8 mouse cellular contexts compared by ENCODE assay signal in the genomic region with DNA sequence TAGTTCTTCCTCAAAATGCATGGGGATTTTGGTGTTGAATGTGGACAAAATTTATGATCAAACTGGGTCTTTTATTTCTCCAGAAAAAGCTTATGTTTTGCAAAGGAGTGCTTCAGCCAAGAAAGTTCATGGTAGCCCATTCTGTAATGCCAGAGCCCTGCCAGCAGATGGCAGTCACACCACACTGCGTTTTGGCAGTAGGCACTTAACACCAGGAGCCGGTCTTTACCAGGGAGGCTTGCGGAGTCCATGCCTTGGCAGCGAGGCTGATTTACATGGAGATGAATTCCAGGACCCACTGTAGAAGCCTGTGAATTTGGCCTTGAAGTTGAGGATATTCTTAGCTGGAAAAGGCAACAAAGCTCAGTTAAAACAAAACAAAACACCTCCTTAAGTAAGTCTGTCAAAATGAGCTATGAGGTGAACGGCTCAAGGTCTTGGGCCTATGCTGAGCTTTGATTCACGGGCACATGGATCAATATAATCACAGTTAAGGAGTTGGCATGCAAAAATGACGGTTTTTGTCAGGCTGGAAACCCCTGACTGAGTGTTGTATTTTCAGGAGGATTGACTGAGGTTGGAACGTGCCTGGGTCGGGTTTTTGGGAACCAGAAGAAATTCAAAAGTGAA.
A peak's percentile ranks its signal among the peaks of the same experiment; 100 is the strongest.
DNase-seq lines count a peak whose midpoint lies in the region; ATAC-seq and TF ChIP-seq lines count a peak whose summit lies in the region.

No protein-coding gene starts in this region.

- no peaks in the 10 kb centered on the region for H3K36me3 ChIP-seq in E14TG2a.4 (ENCODE audit: insufficient read depth, low read length)
- no peaks in the 10 kb centered on the region for H3K36me3 ChIP-seq in embryonic facial prominence, embryonic 11.5 days (replicated peaks; ENCODE audit: control insufficient read depth, insufficient read depth, low read depth, low read length)
- no peaks in the 10 kb centered on the region for H3K36me3 ChIP-seq in heart, postnatal 0 days (replicated peaks; ENCODE audit: control insufficient read depth, insufficient read depth, low read length)
- H3K36me3 ChIP-seq in liver, embryonic 14.5 days (replicated peaks; ENCODE audit: control insufficient read depth, insufficient read depth, low read depth): no peaks in the 10 kb centered on the region
- no peaks in the 10 kb centered on the region for H3K36me3 ChIP-seq in neural tube, embryonic 15.5 days

- ATAC-seq in embryonic facial prominence, embryonic 11.5 days (replicated peaks; ENCODE audit: insufficient number of reproducible peaks, low FRiP score, low TSS enrichment, low read depth): peak; percentile 59; the same call in 1 of the 2 replicates
- no peak for ATAC-seq in heart, postnatal 0 days (ENCODE audit: insufficient read depth, low read depth)
- no peak for ATAC-seq in liver, embryonic 14.5 days (ENCODE audit: insufficient read depth)
- peak; percentile 83; the same call in 1 of the 2 replicates for ATAC-seq in neural tube, embryonic 15.5 days (ENCODE audit: low FRiP score)

- no peak overlapping the region for H3K9ac ChIP-seq in embryonic facial prominence, embryonic 11.5 days (replicated peaks; ENCODE audit: low read length)
- H3K9ac ChIP-seq in heart, postnatal 0 days (replicated peaks; ENCODE audit: low read depth, low read length): no peak overlapping the region
- no peak overlapping the region for H3K9ac ChIP-seq in liver, embryonic 14.5 days (replicated peaks)
- H3K9ac ChIP-seq in neural tube, embryonic 15.5 days (replicated peaks): no peak overlapping the region

- TF ChIP-seq CTCF in E14TG2a.4 (conservative IDR thresholded peaks at IDR 0.05; ENCODE audit: low read length): peak; percentile 98
- peak; percentile 98 for TF ChIP-seq CTCF in heart, postnatal 0 days (IDR thresholded peaks at IDR 0.05; ENCODE audit: low read depth)
- peak; percentile 91 for TF ChIP-seq CTCF in liver, embryonic 14.5 days (IDR thresholded peaks at IDR 0.05; ENCODE audit: low read depth)

- H3K27me3 ChIP-seq in E14TG2a.4 (ENCODE audit: insufficient read depth, low read length): no peaks in the 10 kb centered on the region
- no peaks in the 10 kb centered on the region for H3K27me3 ChIP-seq in embryonic facial prominence, embryonic 11.5 days (ENCODE audit: control insufficient read depth, insufficient read depth, low read length)
- H3K27me3 ChIP-seq in heart, postnatal 0 days (ENCODE audit: control insufficient read depth, insufficient read depth, low read length): no peaks in the 10 kb centered on the region
- no peaks in the 10 kb centered on the region for H3K27me3 ChIP-seq in liver, embryonic 14.5 days (ENCODE audit: control insufficient read depth, insufficient read depth, low read length)
- H3K27me3 ChIP-seq in neural tube, embryonic 15.5 days (replicated peaks): no peaks in the 10 kb centered on the region

- H3K4me1 ChIP-seq in E14TG2a.4 (replicated peaks; ENCODE audit: low read depth, low read length): no peaks in the 10 kb centered on the region
- no peaks in the 10 kb centered on the region for H3K4me1 ChIP-seq in embryonic facial prominence, embryonic 11.5 days (ENCODE audit: control insufficient read depth, insufficient read depth, low read length)
- H3K4me1 ChIP-seq in heart, postnatal 0 days (ENCODE audit: control insufficient read depth, insufficient read depth): no peaks in the 10 kb centered on the region
- no peaks in the 10 kb centered on the region for H3K4me1 ChIP-seq in liver, embryonic 14.5 days (replicated peaks; ENCODE audit: control insufficient read depth in 2 of 2, insufficient read depth in 2 of 2, low read length in 1 of 2)
- no peaks in the 10 kb centered on the region for H3K4me1 ChIP-seq in neural tube, embryonic 15.5 days

- H3K4me2 ChIP-seq in embryonic facial prominence, embryonic 11.5 days (ENCODE audit: low read depth, low read length): no peak overlapping the region
- H3K4me2 ChIP-seq in heart, postnatal 0 days (ENCODE audit: low read depth, low read length): no peak overlapping the region
- no peak overlapping the region for H3K4me2 ChIP-seq in liver, embryonic 14.5 days (ENCODE audit: low read depth)
- H3K4me2 ChIP-seq in neural tube, embryonic 15.5 days: no peak overlapping the region

- H3K9me3 ChIP-seq in E14TG2a.4 (ENCODE audit: low read length): peaks cover 9% of the 10 kb centered on the region
- no peaks in the 10 kb centered on the region for H3K9me3 ChIP-seq in embryonic facial prominence, embryonic 11.5 days (replicated peaks; ENCODE audit: control insufficient read depth, low read length)
- H3K9me3 ChIP-seq in heart, postnatal 0 days (replicated peaks; ENCODE audit: control insufficient read depth, low read length): no peaks in the 10 kb centered on the region
- no peaks in the 10 kb centered on the region for H3K9me3 ChIP-seq in liver, embryonic 14.5 days (ENCODE audit: control insufficient read depth, low read length)
- H3K9me3 ChIP-seq in neural tube, embryonic 15.5 days (replicated peaks): no peaks in the 10 kb centered on the region

- H3K27ac ChIP-seq in embryonic facial prominence, embryonic 11.5 days (replicated peaks; ENCODE audit: low read depth, low read length): no peak overlapping the region
- no peak overlapping the region for H3K27ac ChIP-seq in heart, postnatal 0 days (ENCODE audit: low read depth)
- H3K27ac ChIP-seq in liver, embryonic 14.5 days: no peak overlapping the region
- H3K27ac ChIP-seq in neural tube, embryonic 15.5 days (replicated peaks): no peak overlapping the region

- 45% methylated on average over 9 of the region's 9 CpGs for WGBS in embryonic facial prominence, embryonic 11.5 days
- 42% methylated on average over 9 of the region's 9 CpGs for WGBS in heart, postnatal 0 days
- 38% methylated on average over 9 of the region's 9 CpGs for WGBS in liver, embryonic 14.5 days (ENCODE audit: insufficient replicate concordance)
- WGBS in neural tube, embryonic 15.5 days: 41% methylated on average over 9 of the region's 9 CpGs

- H3K4me3 ChIP-seq in E14TG2a.4 (replicated peaks; ENCODE audit: low read length): no peak overlapping the region
- H3K4me3 ChIP-seq in embryonic facial prominence, embryonic 11.5 days (ENCODE audit: low read depth, low read length): no peak overlapping the region
- H3K4me3 ChIP-seq in heart, postnatal 0 days (ENCODE audit: low read depth, low read length): no peak overlapping the region
- no peak overlapping the region for H3K4me3 ChIP-seq in liver, embryonic 14.5 days (ENCODE audit: insufficient read depth in 1 of 2, low read depth in 2 of 2, low read length in 2 of 2)
- H3K4me3 ChIP-seq in neural tube, embryonic 15.5 days (replicated peaks): no peak overlapping the region

- no peak for TF ChIP-seq EP300 in heart, postnatal 0 days (IDR thresholded peaks at IDR 0.05; ENCODE audit: low read depth)
- TF ChIP-seq EP300 in liver, embryonic 14.5 days (IDR thresholded peaks at IDR 0.05; ENCODE audit: low read depth): no peak

- DNase-seq in adrenal gland, postnatal 36 days: peak; percentile 81 to 83
- DNase-seq in embryonic facial prominence, embryonic 11.5 days (ENCODE audit: low spot score): peak; percentile 86
- DNase-seq in heart, postnatal 0 days (ENCODE audit: low spot score): peak; percentile 51
- peak; percentile 79 for DNase-seq in kidney, postnatal 10 days
- DNase-seq in liver, embryonic 14.5 days (ENCODE audit: low read depth in 3 of 3, low spot score in 3 of 3): peak in 2 of 3 experiments; percentile 0 to 4
- peak; percentile 29 to 39 for DNase-seq in urinary bladder, adult 18-20 months (ENCODE audit: low spot score in 2 of 2)

Comparison
In these comparisons a context has a peak if more than half of its experiments do, and no peak if none do; other contexts are left out.
1. DNase-seq: peak in every context shown above with its lines; median percentile 86 in embryonic facial prominence, embryonic 11.5 days; 82 in adrenal gland, postnatal 36 days; 79 in kidney, postnatal 10 days; 51 in heart, postnatal 0 days; 34 in urinary bladder, adult 18-20 months; 2 in liver, embryonic 14.5 days.
2. ATAC-seq: peak in embryonic facial prominence, embryonic 11.5 days (single experiment) and neural tube, embryonic 15.5 days (single experiment); none in heart, postnatal 0 days (single experiment) and liver, embryonic 14.5 days (single experiment).
3. Peak in every context shown above with its lines, with median percentiles within 50 percentile points of each other: CTCF ChIP-seq.